Mouse (Mus musculus) brain, adult 10 weeks (tissue): ENCODE measurements around the gene Rnf31. TPM values are rescaled to one million over a fixed set of nuclear protein-coding genes. Genes with fewer than 3 reads are reported as not detected.

Source experiments
- polyA plus RNA-seq: library from polyadenylated mRNA; stranded (reverse); fragments of 350-450 nt; fragmentation: Illumina TruSeq; extraction: RNeasy Lipid Tissue Mini Kit (QIAGEN cat#74804); gene quantifications from one replicate; pipeline ENCODE4 v1.2.3, GENCODE M21; 2015; ENCODE audit warnings: low read depth, low replicate concordance

Rnf31 gene
- polyA plus RNA-seq = 18.8 TPM

GRCm38 (mm10) chr14:55591331-55591891 lies at the start of gene Rnf31:
Gene Rnf31 (plus strand): TSS chr14:55591708.

GRCm38 (mm10) chr14:55559799-55560201 lies 31.7 kb upstream of the Rnf31 start, which contains the start of gene Dcaf11:
Gene Dcaf11 (plus strand): TSS chr14:55560006.

GRCm38 (mm10) chr14:55560202-55561073 lies 31.1 kb upstream of the Rnf31 start, which contains the start of gene A730061H03Rik:
Gene A730061H03Rik (minus strand): TSS chr14:55560406.

GRCm38 (mm10) chr14:55575302-55575701 lies 16.2 kb upstream of the Rnf31 start, which contains the start of gene Fitm1:
Gene Fitm1 (plus strand): TSS chr14:55575617.

GRCm38 (mm10) chr14:55577871-55578667 lies 13.4 kb upstream of the Rnf31 start, which contains the start of gene Psme1:
Gene Psme1 (plus strand): TSS chr14:55578123.

GRCm38 (mm10) chr14:55584702-55585565 lies 6.6 kb upstream of the Rnf31 start, which contains the start of gene Emc9:
Gene Emc9 (minus strand): TSS chr14:55585302.

GRCm38 (mm10) chr14:55590748-55591330 lies 669 bp upstream of the Rnf31 start, which contains the start of gene Psme2:
Gene Psme2 (minus strand): TSS chr14:55591113.

GRCm38 (mm10) chr14:55603271-55603632 lies 11.7 kb downstream of the Rnf31 start, which contains the start of gene Irf9:
Gene Irf9 (plus strand): TSS chr14:55603571.

GRCm38 (mm10) chr14:55617822-55618221 lies 26.3 kb downstream of the Rnf31 start, which contains the start of gene Rec8:
Gene Rec8 (plus strand): TSS chr14:55618037.

GRCm38 (mm10) chr14:55635523-55636007 lies 44.1 kb downstream of the Rnf31 start, which contains the start of gene Ipo4:
Gene Ipo4 (minus strand): TSS chr14:55635957.

GRCm38 (mm10) chr14:55637795-55638194 lies 46.3 kb downstream of the Rnf31 start, which contains the start of gene Gm49378:
Gene Gm49378 (minus strand): TSS chr14:55637895.

GRCm38 (mm10) chr14:55643060-55643907 lies 51.8 kb downstream of the Rnf31 start, which contains the start of gene Tm9sf1:
Gene Tm9sf1 (minus strand): TSS chr14:55643806.

GRCm38 (mm10) chr14:55649884-55650283 lies 58.4 kb downstream of the Rnf31 start, which contains the start of gene Tssk4:
Gene Tssk4 (plus strand): TSS chr14:55650184.

Other genes starting within 250 kb of the Rnf31 start
- gene Dhrs4, start 113.0 kb upstream of the Rnf31 start, polyA plus RNA-seq = 22.7 TPM
- 27.2 TPM for gene Carmil3, start 101.1 kb upstream of the Rnf31 start, polyA plus RNA-seq
- gene Cpne6, start 81.3 kb upstream of the Rnf31 start, polyA plus RNA-seq = 132 TPM
- gene Nrl, start 66.7 kb upstream of the Rnf31 start, polyA plus RNA-seq = 0.31 TPM
- gene Pck2, start 51.4 kb upstream of the Rnf31 start, polyA plus RNA-seq = 19.9 TPM
- 92.2 TPM for gene Dcaf11, start 31.7 kb upstream of the Rnf31 start, polyA plus RNA-seq
- gene A730061H03Rik, start 31.3 kb upstream of the Rnf31 start, polyA plus RNA-seq = not detected
- gene Fitm1, start 16.1 kb upstream of the Rnf31 start, polyA plus RNA-seq = not detected
- gene Psme1, start 13.6 kb upstream of the Rnf31 start, polyA plus RNA-seq = 73.4 TPM
- 54.3 TPM for gene Emc9, start 6.4 kb upstream of the Rnf31 start, polyA plus RNA-seq
- gene Psme2, start 595 bp upstream of the Rnf31 start, polyA plus RNA-seq = 78.9 TPM
- gene Irf9, start 11.9 kb downstream of the Rnf31 start, polyA plus RNA-seq = 14.3 TPM
- 6.2 TPM for gene Rec8, start 26.3 kb downstream of the Rnf31 start, polyA plus RNA-seq
- gene Ipo4, start 44.2 kb downstream of the Rnf31 start, polyA plus RNA-seq = 62.3 TPM
- 1.6 TPM for gene Gm49378, start 46.2 kb downstream of the Rnf31 start, polyA plus RNA-seq
- 32.2 TPM for gene Tm9sf1, start 52.1 kb downstream of the Rnf31 start, polyA plus RNA-seq
- gene Tssk4, start 58.5 kb downstream of the Rnf31 start, polyA plus RNA-seq = not detected
- gene Mdp1, start 68.8 kb downstream of the Rnf31 start, polyA plus RNA-seq = 61.1 TPM
- 36.9 TPM for gene Gmpr2, start 80.2 kb downstream of the Rnf31 start, polyA plus RNA-seq
- gene Nedd8, start 80.4 kb downstream of the Rnf31 start, polyA plus RNA-seq = 255 TPM
- 16.0 TPM for gene Tinf2, start 90.1 kb downstream of the Rnf31 start, polyA plus RNA-seq
- gene Tgm1, start 122.2 kb downstream of the Rnf31 start, polyA plus RNA-seq = not detected
- 47.6 TPM for gene Rabggta, start 130.6 kb downstream of the Rnf31 start, polyA plus RNA-seq
- 122 TPM for gene Dhrs1, start 154.0 kb downstream of the Rnf31 start, polyA plus RNA-seq
- 6.9 TPM for gene Nop9, start 154.0 kb downstream of the Rnf31 start, polyA plus RNA-seq
- gene Cideb, start 166.8 kb downstream of the Rnf31 start, polyA plus RNA-seq = 9.8 TPM
- 0.12 TPM for gene Ltb4r2, start 169.7 kb downstream of the Rnf31 start, polyA plus RNA-seq
- gene Ltb4r1, start 174.3 kb downstream of the Rnf31 start, polyA plus RNA-seq = not detected
- gene Adcy4, start 192.4 kb downstream of the Rnf31 start, polyA plus RNA-seq = 5.3 TPM
- gene Ripk3, start 197.2 kb downstream of the Rnf31 start, polyA plus RNA-seq = 0.25 TPM
- gene Nfatc4, start 231.4 kb downstream of the Rnf31 start, polyA plus RNA-seq = 2.3 TPM